Mouse (Mus musculus) E14TG2a.4 (cell line): ENCODE measurements at regions not wholly inside any gene's neighbourhood (a gene's known extent, or its start where the extent isn't known, plus 50 kb on each side); places are given as distances from the start of the nearest gene placed in this dataset.
A peak's percentile ranks its signal among the peaks of the same experiment; 100 is the strongest.

ENCODE experiments used
- H3K27me3 ChIP-seq: 2 replicates; pipeline ENCODE4 v1.6.1; 2014; ENCODE audit warnings: low read length, control low read depth; ENCODE audit not compliant: insufficient read depth
- H3K36me3 ChIP-seq: 2 replicates; pipeline ENCODE4 v1.6.1; 2014; ENCODE audit warnings: low read length, control low read depth; ENCODE audit not compliant: insufficient read depth
- H3K4me1 ChIP-seq: replicated peaks from 2 replicates; pipeline ENCODE4 v1.6.1; 2014; ENCODE audit warnings: low read depth, low read length, control low read depth
- H3K4me3 ChIP-seq: replicated peaks from 2 replicates; pipeline ENCODE4 v1.5.1; 2014; ENCODE audit warnings: mild to moderate bottlenecking, low read length
- H3K9me3 ChIP-seq: 2 replicates; pipeline ENCODE4 v1.6.1; 2014; ENCODE audit warnings: low read length, control low read depth
- CTCF ChIP-seq: conservative IDR thresholded peaks from 2 replicates; pipeline ENCODE4 v1.5.1; 2014; ENCODE audit warnings: low read length
- NANOG ChIP-seq: IDR thresholded peaks from 2 replicates; pipeline ENCODE4 v1.6.1; 2014; ENCODE audit warnings: borderline replicate concordance, low read length, mixed read lengths
- POU5F1 ChIP-seq: IDR thresholded peaks from 2 replicates; pipeline ENCODE4 v1.6.1; 2014; ENCODE audit warnings: low read length, borderline replicate concordance

- TF ChIP-seq NANOG = no peak
- TF ChIP-seq POU5F1 = no peak
- no peak for TF ChIP-seq CTCF
Measured at GRCm38 (mm10) chr15:97620261-97620660, 85.4 kb downstream of the Rpap3 start.

GRCm38 (mm10) chr15:97619764-97620163, 85.9 kb downstream of the Rpap3 start:
- Histone ChIP-seq H3K9me3 (peaks cover 24% of the 10 kb centered on the region), H3K27me3 (no peaks in the 10 kb centered on the region), H3K36me3 (no peaks in the 10 kb centered on the region), H3K4me3 (no peak overlapping the region), H3K4me1 (peaks cover 8% of the 10 kb centered on the region)
- TF ChIP-seq NANOG (no peak), POU5F1 (no peak), CTCF (no peak)

More at GRCm38 (mm10) chr15:97620261-97620660, 85.4 kb downstream of the Rpap3 start:
- Histone ChIP-seq H3K4me3 (no peak overlapping the region), H3K27me3 (no peaks in the 10 kb centered on the region), H3K36me3 (no peaks in the 10 kb centered on the region), H3K9me3 (peaks cover 26% of the 10 kb centered on the region), H3K4me1 (peaks cover 8% of the 10 kb centered on the region)

GRCm38 (mm10) chr15:97612325-97612724, 93.3 kb downstream of the Rpap3 start:
- H3K9me3 ChIP-seq = peaks cover 10% of the 10 kb centered on the region
- TF ChIP-seq NANOG (no peak), POU5F1 (no peak), CTCF (no peak; the same call in 1 of the 2 replicates)
- peaks cover 19% of the 10 kb centered on the region for H3K4me1 ChIP-seq
- no peak overlapping the region for H3K4me3 ChIP-seq
- no peaks in the 10 kb centered on the region for H3K36me3 ChIP-seq
- H3K27me3 ChIP-seq = no peaks in the 10 kb centered on the region

GRCm38 (mm10) chr15:97610767-97611166, 94.9 kb downstream of the Rpap3 start:
- TF ChIP-seq POU5F1 = no peak
- no peak for TF ChIP-seq CTCF
- TF ChIP-seq NANOG = no peak
- Histone ChIP-seq H3K36me3 (no peaks in the 10 kb centered on the region), H3K27me3 (no peaks in the 10 kb centered on the region), H3K4me1 (peaks cover 34% of the 10 kb centered on the region), H3K9me3 (peaks cover 10% of the 10 kb centered on the region), H3K4me3 (no peak overlapping the region)

GRCm38 (mm10) chr15:97609496-97609895, 96.1 kb downstream of the Rpap3 start:
- TF ChIP-seq NANOG (no peak), POU5F1 (no peak), CTCF (no peak)
- Histone ChIP-seq H3K9me3 (peaks cover 10% of the 10 kb centered on the region), H3K36me3 (no peaks in the 10 kb centered on the region), H3K4me3 (no peak overlapping the region), H3K27me3 (no peaks in the 10 kb centered on the region), H3K4me1 (peaks cover 35% of the 10 kb centered on the region)

- no peaks in the 10 kb centered on the region for H3K36me3 ChIP-seq
- H3K4me3 ChIP-seq = no peak overlapping the region
- H3K27me3 ChIP-seq = no peaks in the 10 kb centered on the region
- TF ChIP-seq POU5F1 (no peak), CTCF (no peak), NANOG (no peak)
- peaks cover 10% of the 10 kb centered on the region for H3K9me3 ChIP-seq
- peaks cover 34% of the 10 kb centered on the region for H3K4me1 ChIP-seq
Measured at GRCm38 (mm10) chr15:97608651-97609050, 97.0 kb downstream of the Rpap3 start.

GRCm38 (mm10) chr15:97607617-97608206, 97.9 kb downstream of the Rpap3 start:
- TF ChIP-seq NANOG (no peak), CTCF (no peak), POU5F1 (no peak)
- Histone ChIP-seq H3K27me3 (no peaks in the 10 kb centered on the region), H3K9me3 (peaks cover 10% of the 10 kb centered on the region), H3K4me1 (peaks cover 33% of the 10 kb centered on the region), H3K4me3 (no peak overlapping the region), H3K36me3 (no peaks in the 10 kb centered on the region)

- H3K36me3 ChIP-seq = no peaks in the 10 kb centered on the region
- H3K27me3 ChIP-seq = no peaks in the 10 kb centered on the region
- TF ChIP-seq NANOG (no peak), POU5F1 (no peak), CTCF (no peak)
- H3K4me3 ChIP-seq = peak overlapping the region; percentile 46
- peaks cover 31% of the 10 kb centered on the region for H3K4me1 ChIP-seq
- H3K9me3 ChIP-seq = peaks cover 10% of the 10 kb centered on the region
Measured at GRCm38 (mm10) chr15:97606630-97607381, 98.8 kb downstream of the Rpap3 start.
